In genomic region chr13:48572127-48572526, GRCm38 (mm10) we compare ENCODE assay signal across 10 mouse cellular contexts. TPM values are rescaled to one million over a fixed set of nuclear protein-coding genes. Genes with fewer than 3 reads are reported as not detected.
DNase-seq lines count a peak whose midpoint lies in the region; ATAC-seq and TF ChIP-seq lines count a peak whose summit lies in the region.
"Had no signal": no experiment of that assay in that cellular context is flagged by ENCODE, and none has a peak within 500 bp of the region (broad histone marks: within the 10 kb centered on the region; RNA-seq: fewer than 3 reads in every experiment).

No protein-coding gene starts in this region.

- no peaks in the 10 kb centered on the region for H3K79me2 ChIP-seq in CH12.LX (replicated peaks; ENCODE audit: control insufficient read depth, extremely low read depth, insufficient read depth, poor library complexity, severe bottlenecking)

- peaks cover 20 to 61% of the 10 kb centered on the region in 2 experiments for H3K4me1 ChIP-seq in CH12.LX (ENCODE audit: control insufficient read depth in 1 of 2, insufficient read depth in 2 of 2)
- H3K4me1 ChIP-seq in embryonic facial prominence, embryonic 14.5 days (ENCODE audit: control insufficient read depth, insufficient read depth, low read length): no peaks in the 10 kb centered on the region
- H3K4me1 ChIP-seq in hindbrain, embryonic 10.5 days (replicated peaks): peaks cover 23% of the 10 kb centered on the region
- H3K4me1 ChIP-seq: liver, embryonic 15.5 days had no signal

- H3K4me3 ChIP-seq in CH12.LX (replicated peaks in 1 of 3; ENCODE audit: low read depth in 2 of 3, low read length in 2 of 3, poor library complexity in 1 of 3): no peak overlapping the region
- no peak overlapping the region for H3K4me3 ChIP-seq in embryonic facial prominence, embryonic 14.5 days (ENCODE audit: low read depth, low read length)
- no peak overlapping the region for H3K4me3 ChIP-seq in left cerebral cortex, adult 2 months
- no peak overlapping the region for H3K4me3 ChIP-seq in hindbrain, embryonic 10.5 days
- H3K4me3 ChIP-seq: erythroblast, embryonic 14.5 days; liver, embryonic 15.5 days had no signal

- no peak for TF ChIP-seq POLR2A in CH12.LX (IDR thresholded peaks at IDR 0.05; ENCODE audit: low read depth, low read length)

- peak; percentile 30 to 100; a peak in 3 of 4 replicates for TF ChIP-seq CTCF in CH12.LX (conservative IDR thresholded peaks at IDR 0.05 in 1 of 2, IDR thresholded peaks at IDR 0.05 in 1 of 2; ENCODE audit: low read depth in 2 of 2, low read length in 2 of 2)
- peak; percentile 81 for TF ChIP-seq CTCF in left cerebral cortex, adult 2 months (IDR thresholded peaks at IDR 0.05)

- TF ChIP-seq RAD21 in CH12.LX (IDR thresholded peaks at IDR 0.05; ENCODE audit: low read depth, low read length): peak; percentile 65

- no peak for ATAC-seq in embryonic facial prominence, embryonic 14.5 days (ENCODE audit: low read depth)

- intact Hi-C loops in left cerebral cortex, adult 2 months (cut with DNase I): loop anchor here (1.0 to 5.0 kb wide), 2 partner anchors 44 to 65 kb away; no protein-coding TSS in a partner anchor

- WGBS in embryonic facial prominence, embryonic 14.5 days: 89% methylated on average over 1 of the region's 1 CpGs
- WGBS in hindbrain, embryonic 10.5 days: 85% methylated on average over 1 of the region's 1 CpGs

- H3K9me3 ChIP-seq in CH12.LX (replicated peaks; ENCODE audit: low read length): no peaks in the 10 kb centered on the region
- no peaks in the 10 kb centered on the region for H3K9me3 ChIP-seq in embryonic facial prominence, embryonic 14.5 days (ENCODE audit: control insufficient read depth, low read length)
- no peaks in the 10 kb centered on the region for H3K9me3 ChIP-seq in hindbrain, embryonic 10.5 days
- H3K9me3 ChIP-seq: liver, embryonic 15.5 days had no signal

- dilution Hi-C loops in CH12.LX (cut with MboI; ENCODE audit: extremely low pct_ligation_motif_present, extremely low pct_unique_long_range_greater_than_20kb, low sequenced_read_pairs): no loop called here

- in situ Hi-C loops in CH12.LX (cut with MboI; ENCODE audit: low pct_ligation_motif_present, low pct_unique_long_range_greater_than_20kb, low sequenced_read_pairs): loop anchor here (5.0 kb wide), 1 partner anchor 40 kb away; no protein-coding TSS in a partner anchor

- H3K4me2 ChIP-seq in CH12.LX (ENCODE audit: insufficient read depth, low read depth, poor library complexity, severe bottlenecking): no peak overlapping the region
- no peak overlapping the region for H3K4me2 ChIP-seq in embryonic facial prominence, embryonic 14.5 days (ENCODE audit: low read depth, low read length)
- H3K4me2 ChIP-seq: liver, embryonic 15.5 days had no signal

- no peak overlapping the region for H3K27ac ChIP-seq in CH12.LX (ENCODE audit: insufficient read depth, low read depth)
- H3K27ac ChIP-seq in embryonic facial prominence, embryonic 14.5 days (replicated peaks; ENCODE audit: low read depth, low read length): no peak overlapping the region
- no peak overlapping the region for H3K27ac ChIP-seq in left cerebral cortex, adult 2 months
- H3K27ac ChIP-seq in hindbrain, embryonic 10.5 days: no peak overlapping the region
- H3K27ac ChIP-seq: liver, embryonic 15.5 days had no signal

- no peak for TF ChIP-seq EP300 in CH12.LX (IDR thresholded peaks at IDR 0.05; ENCODE audit: low read length)

- peak; percentile 51 to 57 for DNase-seq in layer of hippocampus, postnatal 10 days (ENCODE audit: low spot score in 2 of 2)
- no peak for DNase-seq in layer of hippocampus, postnatal 25 days (ENCODE audit: extremely low spot score in 1 of 2, low spot score in 1 of 2)
- peak; percentile 56 for DNase-seq in CH12.LX (ENCODE audit: extremely low read depth)
- DNase-seq in adrenal gland, postnatal 10 days: peak; percentile 72
- peak; percentile 72 for DNase-seq in embryonic facial prominence, embryonic 14.5 days (ENCODE audit: low spot score)
- DNase-seq in left cerebral cortex, adult 2 months (ENCODE audit: extremely low spot score in 1 of 2, low spot score in 2 of 2): peak in 1 of 2 experiments; percentile 28
- DNase-seq in right cerebral cortex, postnatal 4 days: peak; percentile 38
- DNase-seq in hindbrain, embryonic 10.5 days (ENCODE audit: low spot score): no peak

- no peak overlapping the region for H3K9ac ChIP-seq in CH12.LX (ENCODE audit: insufficient read depth, low read depth)
- H3K9ac ChIP-seq in embryonic facial prominence, embryonic 14.5 days (ENCODE audit: low read depth, low read length): no peak overlapping the region
- H3K9ac ChIP-seq: liver, embryonic 15.5 days had no signal

- H3K27me3 ChIP-seq in CH12.LX (replicated peaks): no peaks in the 10 kb centered on the region
- no peaks in the 10 kb centered on the region for H3K27me3 ChIP-seq in embryonic facial prominence, embryonic 14.5 days (replicated peaks; ENCODE audit: control insufficient read depth, insufficient read depth, low read length)
- no peaks in the 10 kb centered on the region for H3K27me3 ChIP-seq in hindbrain, embryonic 10.5 days (ENCODE audit: insufficient read depth, poor library complexity, severe bottlenecking)
- H3K27me3 ChIP-seq: liver, embryonic 15.5 days had no signal

- H3K36me3 ChIP-seq in CH12.LX (replicated peaks in 1 of 2; ENCODE audit: control insufficient read depth in 1 of 2, insufficient read depth in 1 of 2, low read length in 1 of 2): no peaks in the 10 kb centered on the region
- 0 out of 2 replicates have a peak, but pooled peaks cover 3% of the 10 kb centered on the region for H3K36me3 ChIP-seq in embryonic facial prominence, embryonic 14.5 days (ENCODE audit: control insufficient read depth, insufficient read depth, low read length)
- H3K36me3 ChIP-seq in hindbrain, embryonic 10.5 days: no peaks in the 10 kb centered on the region
- H3K36me3 ChIP-seq: liver, embryonic 15.5 days had no signal

TF ChIP-seq in CH12.LX, 34 proteins besides CTCF, POLR2A, EP300 and RAD21 (continues in another document):
- TF ChIP-seq HCFC1 (IDR thresholded peaks at IDR 0.05; ENCODE audit: low read depth, low read length): no peak
- TF ChIP-seq ZNF384 (IDR thresholded peaks at IDR 0.05; ENCODE audit: low read depth, low read length): peak; percentile 18; the same call in 1 of the 2 replicates
- TF ChIP-seq UBTF (IDR thresholded peaks at IDR 0.05; ENCODE audit: low read depth, low read length): no peak
- TF ChIP-seq MAZ (IDR thresholded peaks at IDR 0.05; ENCODE audit: low read depth, low read length): 0 out of 2 replicates have a peak, but pooled peaks have one; percentile 40
- peak; percentile 35; the same call in 1 of the 2 replicates for TF ChIP-seq BHLHE40 (IDR thresholded peaks at IDR 0.05; ENCODE audit: low read depth, low read length)
- no peak; the same call in 1 of the 2 replicates for TF ChIP-seq SIN3A (IDR thresholded peaks at IDR 0.05; ENCODE audit: low read length)
- no peak for TF ChIP-seq ZKSCAN1 (IDR thresholded peaks at IDR 0.05; ENCODE audit: borderline replicate concordance, low read depth, low read length)
- TF ChIP-seq E2F4 (IDR thresholded peaks at IDR 0.05; ENCODE audit: insufficient replicate concordance, low read depth, low read length): no peak
- TF ChIP-seq TBP (conservative IDR thresholded peaks at IDR 0.05; ENCODE audit: low read depth, low read length): no peak
- no peak for TF ChIP-seq ZC3H11A (IDR thresholded peaks at IDR 0.05; ENCODE audit: low read depth, low read length)
- 0 out of 2 replicates have a peak, but pooled peaks have one; percentile 20 for TF ChIP-seq TCF12 (IDR thresholded peaks at IDR 0.05; ENCODE audit: low read depth, low read length)
- TF ChIP-seq CHD2 (IDR thresholded peaks at IDR 0.05; ENCODE audit: low read length): no peak
- peak; percentile 84; the same call in 1 of the 2 replicates for TF ChIP-seq NELFE (IDR thresholded peaks at IDR 0.05; ENCODE audit: low read depth, low read length)
- 0 out of 2 replicates have a peak, but pooled peaks have one; percentile 62 for TF ChIP-seq MYC (IDR thresholded peaks at IDR 0.05; ENCODE audit: low read depth, low read length)
- TF ChIP-seq ELF1 (IDR thresholded peaks at IDR 0.05; ENCODE audit: low read depth, low read length): no peak
- no peak for TF ChIP-seq NRF1 (IDR thresholded peaks at IDR 0.05; ENCODE audit: low read depth, low read length)

RNA-seq across cellular contexts. Expression of gene Ptpdc1, which starts 53.3 kb away (rescaled TPM):
- total RNA-seq in layer of hippocampus, postnatal 10 days (2021): 10 to 100 TPM; 27.8 to 28.8 TPM
- 10 to 100 TPM; 40.2 to 44.1 TPM for total RNA-seq in layer of hippocampus, postnatal 25 days (2021)
- total RNA-seq in CH12.LX (2012; rRNA removed) (not detected in 2 replicates), CH12.LX (2014; rRNA removed) (0.15 TPM in 1 of 2 replicates, not detected in the other)
- polyA plus RNA-seq in CH12.LX (2012; ENCODE audit: insufficient read length, low read depth): 0.10 TPM in 1 of 2 replicates, not detected in the other
- 10 to 100 TPM in 1 of 2 experiments, 1 to 10 TPM in 1; 7.5 to 11.8 TPM for total RNA-seq in adrenal gland, postnatal 10 days (2021)
- 15.6 and 19.4 TPM in 2 replicates for polyA plus RNA-seq in embryonic facial prominence, embryonic 14.5 days (2014; fragmentation: Nextera tagmentation; extraction: Ambion mirVana)
- 10 to 100 TPM; 22.9 to 28.5 TPM for total RNA-seq in left cerebral cortex, adult 2 months (2021)
- polyA plus RNA-seq in hindbrain, embryonic 10.5 days (2016; fragmentation: Nextera tagmentation; extraction: Ambion mirVana): 7.6 and 9.6 TPM in 2 replicates
- polyA plus RNA-seq: erythroblast, embryonic 14.5 days had no signal

RNA-seq across cellular contexts. Expression of gene A830005F24Rik, which starts 58.8 kb away (rescaled TPM):
- total RNA-seq in layer of hippocampus, postnatal 10 days (2021): 1 to 10 TPM; 1.8 to 1.9 TPM
- 1 to 10 TPM; 1.8 to 2.1 TPM for total RNA-seq in layer of hippocampus, postnatal 25 days (2021)
- total RNA-seq in CH12.LX (2012; rRNA removed) (1.8 and 2.4 TPM in 2 replicates), CH12.LX (2014; rRNA removed) (2.7 and 4.2 TPM in 2 replicates)
- 2.0 and 2.8 TPM in 2 replicates for polyA plus RNA-seq in CH12.LX (2012; ENCODE audit: insufficient read length, low read depth)
- under 1 TPM in 1 of 2 experiments, not detected in 1; 0.39 TPM for total RNA-seq in adrenal gland, postnatal 10 days (2021)
- 0.82 and 1.5 TPM in 2 replicates for polyA plus RNA-seq in embryonic facial prominence, embryonic 14.5 days (2014; fragmentation: Nextera tagmentation; extraction: Ambion mirVana)
- 1 to 10 TPM; 1.5 to 2.8 TPM for total RNA-seq in left cerebral cortex, adult 2 months (2021)
- polyA plus RNA-seq in hindbrain, embryonic 10.5 days (2016; fragmentation: Nextera tagmentation; extraction: Ambion mirVana): 2.6 and 2.8 TPM in 2 replicates
- polyA plus RNA-seq: erythroblast, embryonic 14.5 days had no signal

RNA-seq across cellular contexts. Expression of gene Zfp169, which starts 58.9 kb away (rescaled TPM):
- total RNA-seq in layer of hippocampus, postnatal 10 days (2021): 10 to 100 TPM; 18.2 to 19.6 TPM
- total RNA-seq in layer of hippocampus, postnatal 25 days (2021): 10 to 100 TPM; 19.3 to 24.9 TPM
- total RNA-seq in CH12.LX (2012; rRNA removed): 6.2 and 6.6 TPM in 2 replicates
- total RNA-seq in CH12.LX (2014; rRNA removed): 3.4 and 4.2 TPM in 2 replicates
- 2.3 and 2.9 TPM in 2 replicates for polyA plus RNA-seq in CH12.LX (2012; ENCODE audit: insufficient read length, low read depth)
- 1 to 10 TPM; 5.9 to 8.4 TPM for total RNA-seq in adrenal gland, postnatal 10 days (2021)
- polyA plus RNA-seq in embryonic facial prominence, embryonic 14.5 days (2014; fragmentation: Nextera tagmentation; extraction: Ambion mirVana): 5.0 and 6.3 TPM in 2 replicates
- total RNA-seq in left cerebral cortex, adult 2 months (2021): 10 to 100 TPM; 24.2 to 28.5 TPM
- 4.4 and 4.9 TPM in 2 replicates for polyA plus RNA-seq in hindbrain, embryonic 10.5 days (2016; fragmentation: Nextera tagmentation; extraction: Ambion mirVana)

Comparison
In these comparisons a context has a peak if more than half of its experiments do, and no peak if none do; other contexts are left out.
1. DNase-seq: peak in layer of hippocampus, postnatal 10 days (2 of 2), CH12.LX (single experiment), adrenal gland, postnatal 10 days (single experiment), embryonic facial prominence, embryonic 14.5 days (single experiment) and right cerebral cortex, postnatal 4 days (single experiment); none in layer of hippocampus, postnatal 25 days (0 of 2) and hindbrain, embryonic 10.5 days (single experiment).
2. RNA of gene Ptpdc1, which starts 53.3 kb away (total RNA-seq): 40.2 to 44.1 TPM in layer of hippocampus, postnatal 25 days, 27.8 to 28.8 TPM in layer of hippocampus, postnatal 10 days, 22.9 to 28.5 TPM in left cerebral cortex, adult 2 months and 7.5 to 11.8 TPM in adrenal gland, postnatal 10 days; 0.15 TPM in CH12.LX; every median in the first group is over 4 times any median in the second.